Mouse (Mus musculus) heart, adult 18-20 months (tissue): Measurements from ENCODE around the gene Car9. TPM values are rescaled to one million over a fixed set of nuclear protein-coding genes. Genes with fewer than 3 reads are reported as not detected.

ENCODE experiments used
- DNase-seq, 2 experiments: peaks; one replicate each; pipeline ENCODE4 v3.0.0; 2021 to 2022; ENCODE audit warnings: mixed read lengths in 1 of 2
- total RNA-seq, 2 experiments: library from RNA; stranded (reverse); gene quantifications; 2 replicates each; pipeline ENCODE4 v1.2.3; 2021

Car9 gene
- total RNA-seq, 2 experiments from 2014 or later: 0.36 TPM; not detected in 1

- DNase-seq: no peak
Observed at GRCm38 (mm10) chr4:43562769-43563600, 56.2 kb downstream of the Car9 start.

Other genes starting within 250 kb of the Car9 start
- gene Atp8b5, start 239.8 kb upstream of the Car9 start, total RNA-seq: under 1 TPM in 1 of 2 experiments, not detected in 1; 0.07 TPM
- gene Rusc2, start 125.0 kb upstream of the Car9 start, total RNA-seq: 10 to 100 TPM; 50.5 to 53.9 TPM
- under 1 TPM in 1 of 2 experiments, not detected in 1; 0.26 TPM for gene Fam166b, start 77.8 kb upstream of the Car9 start, total RNA-seq
- 10 to 100 TPM; 30.8 to 32.7 TPM for gene Tesk1, start 65.0 kb upstream of the Car9 start, total RNA-seq
- 1 to 10 TPM in 1 of 2 experiments, under 1 TPM in 1; 0.82 to 4.7 TPM for gene Cd72, start 52.3 kb upstream of the Car9 start, total RNA-seq
- gene Sit1, start 23.2 kb upstream of the Car9 start, total RNA-seq: 1 to 10 TPM in 1 of 2 experiments, not detected in 1; 1.1 TPM
- gene Ccdc107, start 14.1 kb upstream of the Car9 start, total RNA-seq: 10 to 100 TPM; 29.2 to 31.7 TPM
- under 1 TPM in 1 of 2 experiments, not detected in 1; 0.64 TPM for gene Arhgef39, start 7.3 kb upstream of the Car9 start, total RNA-seq
- 10 to 100 TPM; 32.1 to 35.2 TPM for gene Tpm2, start 16.8 kb downstream of the Car9 start, total RNA-seq
- 10 to 100 TPM; 38.4 to 52.4 TPM for gene Creb3, start 55.4 kb downstream of the Car9 start, total RNA-seq
- gene Tln1, start 55.7 kb downstream of the Car9 start, total RNA-seq: 100 to 1,000 TPM in 1 of 2 experiments, 10 to 100 TPM in 1; 98.2 to 111 TPM
- 10 to 100 TPM; 24.3 to 27.9 TPM for gene Rgp1, start 71.7 kb downstream of the Car9 start, total RNA-seq
- gene Gba2, start 71.9 kb downstream of the Car9 start, total RNA-seq: 10 to 100 TPM in 1 of 2 experiments, 1 to 10 TPM in 1; 9.3 to 10.8 TPM
- gene Msmp, start 77.5 kb downstream of the Car9 start, total RNA-seq: under 1 TPM in 1 of 2 experiments, not detected in 1; 0.54 TPM
- gene Npr2, start 125.0 kb downstream of the Car9 start, total RNA-seq: 10 to 100 TPM; 39.7 to 42.1 TPM
- not detected for gene Spag8, start 146.6 kb downstream of the Car9 start, total RNA-seq
- gene Hint2, start 149.5 kb downstream of the Car9 start, total RNA-seq: 100 to 1,000 TPM; 163 to 173 TPM
- 10 to 100 TPM; 20.0 to 21.0 TPM for gene Tmem8b, start 162.0 kb downstream of the Car9 start, total RNA-seq
- gene Fam221b, start 162.2 kb downstream of the Car9 start, total RNA-seq: under 1 TPM; 0.15 to 0.28 TPM
- gene Olfr70, start 193.8 kb downstream of the Car9 start, total RNA-seq: not detected
- not detected for gene Olfr71, start 203.3 kb downstream of the Car9 start, total RNA-seq
- gene Hrct1, start 220.2 kb downstream of the Car9 start, total RNA-seq: 1 to 10 TPM; 4.2 to 4.9 TPM
- 1 to 10 TPM; 3.4 to 4.5 TPM for gene Spaar, start 223.1 kb downstream of the Car9 start, total RNA-seq